Mouse (Mus musculus) thymus, postnatal 36 days (tissue): ENCODE data around the gene Gm10322.
A peak's percentile ranks its signal among the peaks of the same experiment; 100 is the strongest.

ENCODE experiments used
- DNase-seq, 2 experiments: peaks; one replicate each; pipeline ENCODE4 v3.0.0; 2022; ENCODE audit warnings: mixed read lengths in 2 of 2

Gene Gm10322

DNA sequence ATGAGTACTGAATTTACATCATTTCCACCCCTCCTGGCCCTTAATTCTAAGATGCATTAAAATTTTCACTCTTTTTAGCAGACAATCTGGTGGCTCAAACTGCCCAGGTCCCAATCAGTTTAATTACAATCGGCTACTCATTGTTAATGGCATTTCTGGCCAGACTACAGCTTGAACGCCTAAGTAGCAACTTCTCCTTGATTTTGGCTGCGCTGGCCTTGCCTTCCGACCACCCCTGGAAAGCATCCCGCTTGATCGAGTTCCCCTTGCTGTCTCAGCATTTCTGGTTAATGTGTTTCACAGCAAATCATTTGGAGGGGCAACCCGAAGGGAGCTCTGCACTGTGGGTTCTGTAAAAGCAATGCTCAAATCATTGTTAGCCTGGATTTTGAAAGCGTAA is 13.8 kb upstream of the Gm10322 start:
- no peak for DNase-seq

DNA sequence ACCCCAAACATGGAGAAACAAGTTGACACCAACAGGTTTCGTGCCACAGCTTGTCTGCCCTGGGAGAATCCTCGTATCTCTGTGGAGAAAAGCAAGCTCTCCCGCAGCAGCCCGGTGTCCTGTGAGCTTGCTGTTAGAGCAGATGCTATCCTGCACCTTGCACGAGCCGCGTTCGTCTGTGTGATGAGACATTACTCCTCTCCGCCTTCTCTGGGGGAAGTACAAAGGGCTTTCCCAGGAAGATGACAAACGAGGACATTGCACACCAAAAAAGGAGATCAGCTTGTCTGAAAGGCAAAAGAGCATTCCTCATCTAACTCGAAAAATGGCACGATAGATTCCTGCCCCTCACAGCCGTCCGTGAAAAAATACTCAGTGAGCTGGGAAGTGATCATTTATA is 13.0 kb upstream of the Gm10322 start:
- no peak for DNase-seq

DNA sequence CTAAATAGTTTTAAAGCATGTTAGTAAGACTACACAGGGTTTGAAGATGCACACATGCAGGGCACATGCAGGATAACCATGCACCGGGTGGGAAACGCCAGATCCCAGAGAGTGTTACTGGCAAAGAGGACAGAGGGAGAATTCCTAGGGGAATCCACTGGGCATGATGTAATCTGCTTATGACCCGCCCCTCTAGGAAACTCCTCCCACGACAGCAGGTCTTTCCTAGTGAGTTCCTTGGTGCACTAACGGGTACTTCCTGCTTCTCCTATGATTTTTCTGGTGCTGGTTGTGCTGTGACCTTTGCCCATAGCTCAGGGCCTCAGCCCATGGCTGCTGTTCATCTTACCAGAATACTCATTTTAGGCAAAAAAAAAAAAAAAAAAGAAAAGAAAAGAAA is 12.0 kb upstream of the Gm10322 start:
- no peak for DNase-seq

DNA sequence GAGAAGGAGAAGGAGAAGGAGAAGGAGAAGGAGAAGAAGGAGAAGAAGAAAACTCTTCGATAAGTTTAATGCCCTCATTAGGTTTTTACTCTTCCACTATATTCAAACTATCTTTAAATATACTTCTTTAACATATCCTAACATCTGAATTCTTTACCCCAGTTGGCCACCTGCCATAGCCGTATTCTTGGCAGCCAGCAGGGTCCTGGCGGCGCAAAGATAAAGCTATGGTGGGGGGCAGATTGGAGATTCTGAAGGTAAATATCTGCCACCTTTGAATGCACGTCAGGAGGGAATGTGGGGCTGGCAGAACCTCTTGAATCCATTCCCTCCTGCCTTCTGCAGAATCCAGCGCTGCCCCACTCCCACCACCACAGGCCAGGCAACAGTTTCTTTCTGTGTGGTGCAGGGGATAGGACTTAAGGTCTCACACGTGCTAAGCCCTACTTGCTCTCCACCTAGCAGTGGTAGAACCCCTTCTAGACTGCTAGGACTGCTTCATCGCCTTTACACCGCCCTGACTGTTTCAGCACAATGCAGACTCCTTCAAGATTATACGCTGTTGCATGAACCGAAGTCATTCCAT is 10.9 kb upstream of the Gm10322 start:
- DNase-seq: no peak

DNA sequence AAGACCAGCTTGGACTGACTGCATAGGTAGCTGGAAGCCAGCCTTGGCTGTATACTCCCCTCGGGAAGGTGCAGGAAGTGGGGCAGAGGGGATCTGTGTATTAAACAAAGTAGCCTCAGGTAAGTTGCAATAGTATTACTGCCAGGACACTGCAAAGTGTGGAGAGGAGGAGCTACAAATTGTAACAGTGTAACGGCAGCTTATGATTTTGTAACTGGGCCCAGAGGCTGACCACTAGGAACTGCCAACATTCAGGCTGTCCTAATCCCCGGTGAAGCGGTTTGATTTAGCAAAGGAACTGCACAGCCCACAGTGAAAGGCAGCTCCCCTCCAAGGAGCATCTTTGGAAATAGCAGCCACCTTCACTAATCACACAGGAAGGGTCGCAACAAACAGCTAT is 2.6 kb upstream of the Gm10322 start:
- DNase-seq: no peak

DNA sequence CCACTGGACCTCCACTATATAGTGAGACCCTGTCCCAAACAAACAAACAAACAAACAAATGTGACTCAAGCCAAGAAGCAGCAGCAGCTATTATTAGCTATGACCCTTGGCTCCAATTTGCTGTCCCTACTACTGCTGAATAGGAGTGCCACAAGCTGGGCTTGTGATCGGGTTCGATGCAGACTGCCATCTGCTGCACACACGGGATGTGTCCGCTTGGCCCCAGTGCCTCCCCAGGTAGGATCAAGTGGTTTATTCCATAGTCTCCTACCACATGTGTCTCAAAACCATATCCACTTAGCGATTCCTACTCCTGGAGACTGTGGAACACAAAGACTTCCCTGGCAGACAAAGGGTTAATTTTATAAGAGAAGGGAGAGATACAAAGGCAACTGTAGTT is 1.7 kb upstream of the Gm10322 start:
- DNase-seq: no peak

DNA sequence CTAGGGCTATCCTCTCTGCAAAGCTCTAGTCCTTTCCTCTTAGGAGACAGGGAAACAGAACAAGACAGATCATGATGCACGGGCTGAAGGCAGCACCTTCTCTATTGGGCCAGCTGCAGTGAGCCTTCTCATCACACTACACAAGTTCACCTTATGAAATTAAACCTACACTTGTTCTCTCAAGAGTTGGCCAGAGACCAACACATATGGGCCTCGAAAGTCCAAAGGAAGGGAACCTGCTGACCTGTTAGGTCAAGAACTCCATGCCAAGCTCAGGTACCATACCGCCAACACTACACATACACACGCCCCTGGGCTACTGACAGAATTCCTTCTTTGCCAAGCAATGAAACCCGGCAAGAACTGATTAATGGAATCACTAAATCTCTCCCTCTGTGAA is 452 bp upstream of the Gm10322 start:
- DNase-seq: no peak

DNA sequence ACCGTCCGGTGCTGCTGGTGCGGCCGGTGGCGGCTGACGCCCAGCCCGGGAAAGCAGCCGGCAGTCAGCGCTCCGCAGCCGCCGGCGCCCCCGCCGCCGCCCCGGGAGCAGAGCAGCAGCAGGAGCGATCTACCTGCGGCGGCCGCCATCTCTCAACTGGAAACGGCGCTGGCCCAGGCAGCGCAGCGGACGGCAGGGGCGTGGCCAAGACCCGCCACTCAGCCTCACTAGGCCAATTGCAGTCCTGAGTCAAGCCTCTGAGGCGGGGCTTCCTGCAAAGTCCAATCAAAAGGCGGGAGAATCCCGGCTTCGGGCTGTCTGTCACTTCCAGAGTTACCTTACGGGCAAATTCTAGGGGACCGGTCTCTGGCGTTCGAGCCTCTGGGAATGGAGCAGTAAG is 659 bp downstream of the Gm10322 start, which contains the start of gene Mcu:
Mcu (minus strand) TSS at position 171 of the 400 bp plus-strand sequence.
- DNase-seq: peak; percentile 94 to 95

DNA sequence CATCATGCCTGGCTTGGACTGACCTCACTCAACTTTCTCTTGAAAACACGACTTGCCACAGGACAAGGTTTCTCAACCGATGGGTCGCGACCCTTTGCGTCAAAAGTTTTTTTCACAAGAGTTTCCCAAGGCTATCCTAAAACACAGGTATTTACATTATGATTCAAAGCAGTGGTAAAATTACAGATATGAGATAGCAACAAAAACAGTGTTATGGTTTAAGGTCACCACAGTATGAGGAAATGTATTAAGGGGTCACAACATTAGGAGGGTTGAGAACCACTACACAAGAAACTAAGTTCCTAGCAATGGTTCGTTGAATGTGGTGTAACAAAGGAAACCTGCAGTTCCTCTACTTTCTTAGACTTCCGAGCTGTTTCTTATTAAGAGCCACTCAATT is 1.9 kb downstream of the Gm10322 start:
- DNase-seq: no peak

DNA sequence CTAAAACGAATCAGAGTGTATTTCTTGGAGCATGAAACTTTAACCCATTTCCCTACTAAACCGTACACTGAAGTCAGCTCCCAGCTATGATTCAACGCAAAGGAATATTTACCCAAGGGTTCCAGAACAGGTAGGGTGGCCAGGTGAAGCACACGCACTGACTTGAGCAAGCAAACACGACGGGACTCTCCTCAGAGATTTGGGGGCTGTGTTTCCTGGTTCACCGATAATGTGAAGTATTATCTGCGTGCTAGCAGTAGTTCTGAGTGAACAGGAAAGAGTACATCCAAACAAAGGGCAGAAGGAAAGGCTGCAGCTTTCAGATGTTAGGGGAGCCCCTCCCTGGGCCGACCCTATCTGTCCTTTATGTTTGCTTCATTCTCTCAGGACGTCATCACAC is 5.5 kb downstream of the Gm10322 start:
- no peak for DNase-seq

DNA sequence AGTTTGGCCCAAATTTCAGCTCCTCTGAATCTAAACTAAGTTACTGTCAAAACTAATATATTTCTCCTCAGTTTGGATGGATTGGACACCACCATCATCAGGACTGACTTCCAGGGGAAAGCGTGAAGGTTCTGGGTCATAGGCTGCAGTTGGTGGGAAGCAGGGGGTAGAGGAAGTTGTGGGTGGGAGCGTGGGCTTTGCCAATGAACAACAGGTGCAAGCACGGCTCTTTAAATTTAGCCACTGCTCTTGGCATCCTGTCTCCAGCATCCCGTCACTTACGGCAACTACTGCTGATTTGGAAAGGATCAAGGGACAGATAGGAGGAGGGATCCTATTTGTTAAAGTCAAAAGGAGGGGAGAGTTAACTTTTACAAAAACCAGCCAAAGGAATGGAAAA is 7.6 kb downstream of the Gm10322 start:
- peak; percentile 48 to 68 for DNase-seq

DNA sequence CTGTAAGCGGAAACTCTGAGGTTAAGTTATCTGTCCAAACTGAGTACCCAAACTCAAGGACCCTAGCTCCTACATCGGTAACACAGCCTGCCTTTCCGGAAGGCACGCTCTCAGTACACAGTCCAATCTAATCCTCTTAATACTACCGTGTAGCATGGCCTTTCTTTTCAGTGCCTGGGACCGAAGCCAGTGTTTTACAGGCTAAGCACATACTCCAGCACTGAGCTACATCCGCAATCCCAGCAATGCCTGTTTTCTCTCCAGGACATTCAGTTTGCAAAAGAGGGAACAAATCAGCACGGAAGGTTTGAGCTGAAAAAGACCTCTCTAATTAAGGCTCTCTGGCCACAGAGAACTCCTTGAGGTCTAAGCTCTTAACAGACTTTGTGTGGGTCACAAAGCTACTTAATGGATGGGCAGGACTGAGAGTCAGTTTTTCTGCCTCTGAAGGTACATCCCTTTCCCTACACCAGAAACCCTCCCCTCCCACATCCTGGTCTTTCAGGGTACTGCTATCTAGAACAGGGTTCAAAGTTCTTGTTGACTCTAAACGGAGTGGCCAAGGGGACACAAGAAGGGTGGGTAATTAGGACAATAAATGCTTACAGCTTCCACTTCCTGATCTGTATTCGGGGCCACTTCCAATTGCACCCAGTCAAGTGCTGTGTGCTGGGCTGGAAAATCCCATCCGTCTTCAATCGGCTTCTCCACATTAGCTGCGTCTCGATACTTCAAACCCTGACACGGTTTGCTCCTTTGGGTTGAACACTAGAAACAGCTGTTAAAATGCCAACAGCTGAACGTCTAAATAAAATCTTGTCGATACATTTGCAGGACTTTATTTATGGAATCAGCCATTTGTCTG is 13.0 kb downstream of the Gm10322 start:
- DNase-seq: no peak

DNA sequence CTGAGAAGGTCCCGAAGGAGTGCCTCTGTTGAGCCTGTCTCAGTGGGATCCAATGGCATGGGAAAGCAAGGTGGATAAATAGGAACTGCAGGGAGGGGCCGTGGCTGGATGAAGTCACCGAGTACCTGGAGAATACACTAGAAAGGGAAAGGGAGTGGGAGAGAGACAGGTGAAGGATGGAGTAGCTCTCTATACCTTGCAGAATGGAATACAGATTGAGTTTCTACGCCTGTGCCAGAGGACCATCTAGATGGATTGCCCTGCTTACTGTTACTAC is 13.6 kb downstream of the Gm10322 start:
- no peak for DNase-seq

DNA sequence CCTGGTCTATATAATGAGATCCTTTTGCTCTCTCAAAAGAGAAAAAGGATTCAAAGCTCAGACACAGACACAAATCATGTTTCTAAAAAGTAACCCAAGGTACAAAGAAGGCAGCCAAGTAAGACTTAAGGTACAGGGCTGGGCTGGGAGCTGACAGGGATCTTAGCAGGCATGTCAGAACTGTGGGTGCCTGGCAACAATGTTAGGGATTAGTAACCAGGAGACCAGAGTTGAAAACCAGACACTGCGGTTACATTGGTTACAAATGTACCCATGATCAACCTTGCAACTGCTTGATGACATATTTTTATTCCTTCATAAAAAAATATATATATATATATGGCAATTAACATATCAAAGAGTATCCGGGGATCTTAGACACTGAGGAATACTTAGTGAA is 20.2 kb downstream of the Gm10322 start:
- DNase-seq: no peak

DNA sequence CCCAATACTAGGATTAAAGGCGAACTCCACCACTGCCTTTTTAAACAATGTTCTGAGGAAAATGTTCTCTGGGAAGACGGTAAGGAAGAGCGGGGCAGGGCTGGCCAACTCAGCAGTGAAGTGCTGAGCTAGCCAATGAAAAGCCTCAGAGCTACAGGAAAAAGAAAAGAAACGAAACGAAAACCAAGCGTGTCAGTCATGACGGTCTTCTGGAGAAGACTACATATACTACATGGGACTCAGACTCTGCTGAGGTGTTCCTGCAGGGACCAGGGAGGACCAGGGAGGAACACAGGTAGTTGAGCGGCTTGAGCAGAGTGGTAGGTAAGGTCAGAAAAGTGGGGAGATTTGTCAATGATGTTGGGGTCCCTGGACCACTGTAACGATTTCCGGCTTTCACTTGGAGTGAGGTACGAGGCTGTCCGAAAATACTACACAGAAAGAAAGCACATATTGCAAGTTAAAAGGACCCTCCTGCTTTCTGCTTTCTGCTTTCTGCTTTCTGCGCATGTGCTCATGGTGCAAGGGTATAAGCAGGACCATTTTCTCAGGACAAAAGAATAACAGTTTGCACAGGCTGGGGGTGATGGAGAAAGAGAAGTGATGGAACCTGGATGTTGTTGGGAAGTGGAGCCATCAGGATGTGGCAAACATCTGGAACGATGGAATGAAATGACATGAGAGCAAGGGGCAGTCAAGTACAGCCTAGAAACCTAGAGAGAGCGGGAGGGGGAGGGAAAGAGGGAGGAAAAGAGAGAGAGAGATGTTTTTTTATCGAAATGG is 21.1 kb downstream of the Gm10322 start:
- DNase-seq: no peak

DNA sequence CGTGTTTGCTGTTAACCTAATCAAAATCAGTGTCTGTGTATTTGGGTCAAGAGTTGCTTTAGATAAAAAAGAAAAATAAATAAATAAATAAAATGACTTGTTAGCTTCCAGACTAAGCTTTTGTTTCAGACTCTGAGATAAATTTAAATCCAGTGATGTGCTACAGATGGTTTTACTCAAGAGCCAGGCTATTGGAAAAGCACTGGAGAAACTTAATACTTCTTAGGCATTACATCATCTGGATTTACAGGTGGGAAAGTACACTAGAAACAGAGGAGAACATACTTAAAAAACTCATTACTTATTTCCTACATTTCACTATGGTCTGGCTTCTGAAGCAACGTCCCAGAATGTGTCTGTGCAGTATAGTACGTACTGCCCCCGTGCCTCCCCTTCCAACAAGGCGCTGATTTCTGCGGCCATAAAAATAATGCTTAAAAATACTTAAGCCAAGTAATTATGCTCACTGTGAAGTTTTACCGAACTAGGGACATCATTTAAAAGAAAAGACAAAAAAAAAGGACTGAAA is 21.8 kb downstream of the Gm10322 start:
- no peak for DNase-seq

DNA sequence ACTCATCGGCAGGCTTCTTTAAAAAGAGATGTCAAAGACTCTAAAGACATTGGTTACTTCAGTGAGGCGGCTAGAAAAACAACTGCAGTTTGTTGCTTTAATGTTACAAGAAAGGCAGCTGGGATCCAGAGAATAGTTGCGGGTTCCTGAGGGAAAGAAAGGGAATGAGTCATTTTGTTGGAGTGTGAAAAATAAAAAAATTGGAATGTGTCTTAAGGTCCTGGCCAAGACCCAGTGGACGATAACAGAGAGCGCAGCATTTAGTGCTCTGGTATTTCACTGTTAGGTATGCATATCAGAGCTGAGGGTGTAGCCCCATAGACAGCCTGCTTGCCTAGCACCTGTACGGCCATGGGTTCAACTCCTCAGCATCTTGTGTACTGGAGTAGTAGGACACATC is 22.7 kb downstream of the Gm10322 start:
- DNase-seq: no peak

DNA sequence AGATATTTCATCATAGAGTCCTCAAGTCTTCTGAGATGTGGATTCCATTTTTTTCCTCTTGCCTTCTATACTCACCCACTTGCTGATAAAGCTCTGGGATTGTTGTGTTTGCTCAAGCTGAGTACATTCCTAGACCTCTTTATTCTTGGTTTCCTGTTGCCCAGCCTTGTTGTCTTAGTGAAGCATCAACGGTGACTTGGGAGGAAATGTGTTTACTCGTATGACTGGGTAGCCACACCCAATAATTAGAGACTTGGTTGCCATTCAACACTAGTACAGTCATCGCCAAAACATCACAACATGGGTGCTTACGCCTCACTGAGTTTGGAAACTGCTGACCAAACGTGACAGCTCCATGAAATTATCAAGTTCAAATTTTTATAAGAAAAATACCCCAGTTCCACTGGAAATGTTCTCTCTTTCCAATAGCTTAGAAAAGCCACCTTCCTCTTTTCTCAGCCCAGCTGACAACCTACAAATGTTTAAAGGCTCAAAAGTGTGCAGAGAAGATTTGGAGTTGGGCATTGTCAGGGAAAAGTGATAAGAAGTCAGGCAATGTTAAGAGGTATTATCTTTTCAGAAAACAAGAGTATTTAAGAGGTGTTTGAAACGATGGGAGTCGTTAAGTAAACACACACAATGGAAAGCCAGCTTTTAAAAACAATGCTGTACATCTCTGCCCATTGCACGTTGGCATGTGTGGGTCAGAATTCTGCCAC is 27.0 kb downstream of the Gm10322 start:
- no peak for DNase-seq

DNA sequence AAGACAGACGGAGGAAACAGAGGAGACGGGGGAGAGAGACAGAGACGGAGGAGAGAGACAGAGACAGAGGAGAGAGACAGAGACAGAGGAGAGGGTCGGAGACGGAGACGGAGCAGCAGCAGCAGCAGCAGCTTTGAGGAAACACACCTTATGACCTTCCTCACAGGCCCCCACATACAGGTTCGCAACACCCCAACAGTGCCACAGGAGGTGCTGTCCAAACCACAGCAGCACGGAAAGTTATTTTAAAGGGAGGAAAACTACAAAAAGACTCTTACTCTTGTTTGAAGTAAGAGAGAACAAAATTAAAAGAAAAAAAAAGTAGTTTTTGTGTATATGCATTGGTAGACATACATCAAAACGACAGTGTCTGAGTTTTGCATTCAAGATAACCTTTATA is 27.8 kb downstream of the Gm10322 start:
- DNase-seq: peak; percentile 4 to 20

DNA sequence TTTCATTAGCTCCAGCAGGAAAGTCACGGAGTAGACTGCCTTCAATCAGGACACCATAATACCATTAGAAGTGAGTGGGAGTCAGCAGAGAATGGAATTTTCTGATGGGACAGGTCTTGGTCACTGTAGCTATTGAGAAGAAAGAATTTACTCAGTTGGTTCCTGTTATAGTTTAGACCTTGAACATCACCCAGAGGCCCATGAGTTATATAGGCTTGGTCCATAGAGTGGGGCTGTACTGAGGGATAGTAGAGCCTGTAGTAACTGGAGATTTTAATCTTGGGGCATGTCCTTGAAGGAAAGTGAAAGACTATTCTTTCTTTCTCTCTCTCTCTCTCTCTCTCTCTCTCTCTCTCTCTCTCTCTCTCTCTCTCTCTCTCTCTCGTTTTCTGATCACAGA is 28.8 kb downstream of the Gm10322 start:
- DNase-seq: no peak

DNA sequence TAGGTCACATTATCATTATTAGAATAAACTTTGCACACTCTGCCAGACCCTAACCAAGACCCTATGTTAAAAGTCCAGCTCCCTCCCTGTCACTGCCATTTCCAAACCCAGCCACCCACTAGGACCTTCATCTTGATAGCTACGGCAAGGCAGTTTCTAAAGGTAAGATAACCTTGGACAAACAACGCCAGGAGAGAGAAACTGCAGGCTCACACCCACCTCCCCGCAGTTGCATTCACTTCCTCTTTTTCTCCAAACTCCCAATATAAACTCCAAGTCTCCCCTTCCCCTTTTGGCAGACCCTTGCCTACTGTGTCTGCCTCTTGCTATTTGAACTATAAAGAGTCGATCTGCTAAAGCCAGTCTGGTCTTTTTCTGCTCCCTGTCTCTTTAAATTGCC is 29.3 kb downstream of the Gm10322 start:
- DNase-seq: no peak

DNA sequence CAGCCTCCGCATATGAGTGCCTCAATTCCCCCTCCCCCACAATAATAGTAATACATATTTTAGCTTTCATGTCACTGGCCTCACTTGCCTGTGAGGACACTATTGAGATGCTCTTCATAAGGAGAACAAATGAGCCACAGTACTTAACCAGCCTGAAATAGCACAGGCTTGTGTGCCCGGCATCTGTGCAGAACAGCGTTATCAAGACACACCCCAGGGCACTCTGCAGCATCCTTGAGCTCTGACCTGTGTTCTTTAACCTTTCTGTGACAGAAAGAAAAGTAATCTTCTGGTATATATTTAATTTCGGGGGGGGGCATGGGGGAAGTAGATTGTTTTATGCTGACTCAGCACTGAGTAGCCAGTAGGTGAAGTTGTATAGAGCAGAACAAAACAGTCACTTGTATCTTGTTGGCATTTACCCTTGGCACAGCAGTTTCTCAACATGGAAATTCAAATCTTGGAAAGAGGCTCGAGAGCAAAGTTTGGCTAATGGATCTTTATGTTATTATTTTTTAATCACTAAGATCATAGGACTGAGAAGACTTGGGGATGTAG is 31.0 kb downstream of the Gm10322 start:
- no peak for DNase-seq

DNA sequence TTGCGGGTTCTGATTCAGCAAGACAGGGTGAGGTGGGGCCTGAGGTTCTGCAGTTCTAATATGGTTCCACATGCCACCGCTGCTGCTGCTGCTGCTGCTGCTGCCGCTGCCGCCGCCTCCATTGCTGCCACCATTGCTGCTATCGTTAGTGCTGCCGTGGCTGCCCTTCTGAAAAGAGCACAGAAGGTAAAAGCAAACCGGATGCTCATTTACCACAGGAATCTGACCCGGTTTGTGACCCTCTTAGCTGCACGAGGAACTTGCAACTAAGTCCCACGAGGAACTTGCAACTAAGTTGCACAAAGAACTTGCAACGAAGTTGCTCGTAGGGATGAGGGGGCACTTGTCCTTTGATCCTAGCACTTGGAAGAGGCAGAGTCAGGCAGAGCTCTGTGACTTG is 40.9 kb downstream of the Gm10322 start:
- peak in 1 of 2 experiments; percentile 8 for DNase-seq
